Mouse (Mus musculus) forelimb bud, embryonic 11.5 days (tissue): ENCODE data around the gene Slc35a2.

Source experiments
- DNase-seq: peaks from one replicate; pipeline ENCODE4 v3.0.0-alpha.2; 2012; ENCODE audit warnings: low read depth, low spot score

Gene Slc35a2

GRCm38 (mm10) chrX:7883841-7884567 is at the start of gene Slc35a2:
Slc35a2 (plus strand) TSS chrX:7884028.
- peak; percentile 77 for DNase-seq

- DNase-seq = no peak
Observed at GRCm38 (mm10) chrX:7837146-7837545, 46.7 kb upstream of the Slc35a2 start.

GRCm38 (mm10) chrX:7840842-7841162 is 43.0 kb upstream of the Slc35a2 start:
- DNase-seq = no peak

- DNase-seq = peak; percentile 93
Observed at GRCm38 (mm10) chrX:7841163-7842162, 42.4 kb upstream of the Slc35a2 start, which contains the start of gene Otud5. Otud5 (plus strand) TSS chrX:7841364.

DNA sequence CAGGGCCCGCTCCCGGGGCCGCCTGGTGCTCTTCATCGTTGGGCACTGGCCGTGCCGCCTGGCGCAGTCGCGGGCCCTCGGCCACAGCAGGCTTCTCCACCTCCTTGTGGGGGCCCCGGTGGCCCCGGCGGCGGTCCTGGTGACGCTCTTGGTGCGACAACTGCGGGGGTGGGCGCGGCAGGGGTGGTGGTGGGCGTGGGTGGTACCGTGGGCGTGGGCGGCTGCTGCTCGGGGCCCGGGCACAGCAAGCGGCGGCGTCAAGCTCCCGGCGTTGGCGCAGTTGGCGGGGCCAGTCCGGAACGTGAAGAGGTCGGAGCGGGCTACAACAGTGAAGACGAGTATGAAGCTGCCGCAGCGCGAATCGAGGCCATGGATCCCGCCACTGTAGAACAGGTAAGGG is 41.5 kb upstream of the Slc35a2 start:
- DNase-seq = no peak

- DNase-seq = no peak
Observed at GRCm38 (mm10) chrX:7847845-7848244, 36.0 kb upstream of the Slc35a2 start.

DNA sequence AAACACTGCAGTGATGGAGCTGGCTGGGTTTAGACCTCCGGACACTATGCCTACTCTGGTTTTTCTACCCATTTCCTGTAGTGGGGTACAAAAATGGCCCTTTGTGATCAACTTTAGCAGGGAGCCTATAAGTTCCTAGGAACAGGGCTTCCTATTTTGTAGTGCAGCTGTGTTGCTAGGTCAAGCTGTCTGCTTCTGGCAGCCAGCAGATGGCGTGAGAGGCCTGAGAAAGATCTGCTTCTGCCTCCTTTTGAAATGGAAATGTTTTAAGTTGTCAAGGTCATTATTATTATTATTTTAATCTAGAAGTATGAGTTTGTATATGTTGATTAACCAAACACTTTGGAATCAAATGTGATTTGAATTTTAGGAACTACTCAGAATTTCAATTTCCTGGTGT is 29.2 kb upstream of the Slc35a2 start:
- no peak for DNase-seq

DNA sequence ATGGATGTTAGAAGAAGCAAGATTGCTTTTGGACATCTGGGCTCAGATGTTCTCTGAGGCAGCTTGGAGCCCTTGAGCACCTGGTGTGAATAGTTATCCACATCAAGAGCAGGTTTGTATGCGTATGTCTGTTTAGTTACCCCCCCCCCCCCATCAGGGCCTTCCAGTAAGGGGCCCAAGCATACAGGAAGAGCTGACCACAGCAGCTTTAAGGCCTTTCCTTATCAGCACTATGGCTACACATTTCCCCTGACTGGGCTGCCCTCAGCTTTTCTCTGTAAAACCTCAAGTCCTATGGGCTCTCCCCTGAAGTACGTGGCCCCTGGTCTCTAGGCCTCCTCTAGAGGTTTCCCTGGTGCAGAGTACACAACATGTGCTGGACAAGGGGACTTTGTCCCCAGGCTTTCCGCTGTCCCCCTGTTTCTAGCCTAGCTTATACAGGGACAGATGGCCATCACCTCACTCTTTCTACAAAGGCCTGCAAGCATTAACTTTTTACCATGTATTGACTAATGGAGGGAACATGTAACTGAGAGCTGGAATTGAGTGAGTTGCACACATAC is 24.6 kb upstream of the Slc35a2 start:
- DNase-seq = no peak

DNA sequence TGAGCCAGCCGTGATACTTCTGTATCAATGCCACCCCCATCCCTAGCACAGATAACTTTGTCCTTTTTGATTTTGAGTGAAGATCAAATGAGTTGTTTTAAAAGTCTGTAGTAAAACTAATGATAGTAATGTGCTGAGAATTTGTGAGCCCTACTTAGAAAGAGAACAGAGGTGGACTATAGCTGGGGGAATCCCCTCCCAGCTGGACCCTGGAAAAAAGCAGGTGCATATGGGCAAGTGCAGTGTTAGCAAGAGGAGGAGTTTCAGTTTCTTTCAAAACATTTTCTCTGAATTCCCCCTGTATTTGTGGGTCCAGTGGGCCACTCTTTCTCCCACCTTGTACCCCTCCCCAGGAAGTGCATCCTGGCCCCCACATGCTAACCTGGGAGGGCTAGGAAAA is 20.6 kb upstream of the Slc35a2 start:
- no peak for DNase-seq

GRCm38 (mm10) chrX:7864551-7864950 is 19.3 kb upstream of the Slc35a2 start:
- DNase-seq = no peak

DNA sequence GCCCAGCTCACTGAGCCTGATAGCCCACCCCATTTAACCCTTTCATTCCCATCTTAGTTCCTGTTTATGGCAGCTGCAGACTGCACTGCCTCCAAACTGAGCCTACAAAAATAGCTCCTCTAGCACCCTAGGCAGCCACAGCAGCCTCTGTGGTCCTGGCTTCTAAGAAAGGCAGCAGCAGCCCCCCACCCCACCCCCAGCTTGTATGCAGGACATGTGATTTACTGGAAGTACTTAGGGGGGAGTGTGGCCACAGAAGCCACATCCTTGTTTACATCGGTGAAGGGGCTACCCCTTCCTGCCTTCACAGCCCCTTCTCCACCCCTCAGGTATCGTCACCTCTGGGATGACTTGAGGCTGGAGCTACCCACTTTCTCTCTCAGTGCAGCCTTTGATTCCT is 18.5 kb upstream of the Slc35a2 start:
- no peak for DNase-seq

DNA sequence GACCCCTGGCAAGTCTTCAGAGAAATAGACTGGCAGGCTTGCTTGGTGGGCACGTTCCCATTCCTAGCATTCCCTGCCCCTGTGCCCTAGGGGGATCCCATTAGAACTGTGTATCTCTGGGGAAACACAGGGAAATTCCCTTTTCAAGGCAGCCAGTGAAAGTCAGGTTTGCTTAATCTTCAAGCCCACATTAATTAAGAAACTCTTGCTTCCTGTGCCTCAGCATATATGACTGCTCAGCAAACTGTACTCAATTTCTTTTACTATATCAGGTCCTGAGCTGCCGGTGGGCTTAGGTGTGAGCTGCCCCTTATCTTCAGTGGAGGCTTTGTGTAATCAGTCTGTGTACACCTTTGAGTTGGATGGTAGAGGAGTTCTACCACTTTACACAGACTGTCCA is 18.0 kb upstream of the Slc35a2 start:
- no peak for DNase-seq

DNA sequence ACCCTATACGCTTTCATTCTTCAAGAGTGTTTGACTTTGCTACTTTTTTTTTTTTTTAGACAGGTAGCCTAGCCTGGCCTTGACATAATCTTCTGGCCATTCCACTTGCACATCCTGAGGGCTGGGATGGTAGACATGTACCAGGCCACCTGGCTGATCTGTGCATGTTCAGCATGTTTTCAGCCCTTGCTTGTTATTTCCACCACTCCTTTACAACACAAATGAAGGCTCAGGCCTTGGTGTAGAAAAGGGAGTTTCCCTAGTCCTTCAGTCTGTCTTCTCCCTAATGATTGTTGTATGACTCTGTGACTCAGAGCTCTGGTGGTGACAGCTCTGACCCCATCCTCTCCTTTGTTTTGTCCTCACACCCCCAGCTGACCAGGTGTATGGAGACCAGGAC is 16.7 kb upstream of the Slc35a2 start:
- DNase-seq = no peak

DNA sequence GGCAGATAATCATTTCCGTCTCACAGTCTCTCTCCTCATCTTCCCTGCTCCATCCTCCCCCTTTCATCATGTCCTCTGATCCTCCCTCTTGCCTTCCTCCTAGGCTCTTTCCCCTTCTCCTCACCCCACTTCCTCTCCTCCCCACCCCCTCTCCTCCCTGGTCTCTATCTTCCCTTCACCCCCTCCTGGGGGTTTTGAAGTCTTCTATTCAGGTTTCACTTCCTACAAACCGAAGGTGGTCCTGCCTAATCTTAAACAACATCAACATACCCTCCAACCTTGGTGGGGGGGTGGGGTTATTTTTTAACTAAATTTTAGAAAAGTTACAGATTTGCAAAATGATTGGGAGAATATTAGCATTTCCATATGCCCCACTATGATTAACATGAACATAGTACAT is 15.3 kb upstream of the Slc35a2 start:
- no peak for DNase-seq

- no peak for DNase-seq
Observed at GRCm38 (mm10) chrX:7869826-7870225, 14.0 kb upstream of the Slc35a2 start.

DNA sequence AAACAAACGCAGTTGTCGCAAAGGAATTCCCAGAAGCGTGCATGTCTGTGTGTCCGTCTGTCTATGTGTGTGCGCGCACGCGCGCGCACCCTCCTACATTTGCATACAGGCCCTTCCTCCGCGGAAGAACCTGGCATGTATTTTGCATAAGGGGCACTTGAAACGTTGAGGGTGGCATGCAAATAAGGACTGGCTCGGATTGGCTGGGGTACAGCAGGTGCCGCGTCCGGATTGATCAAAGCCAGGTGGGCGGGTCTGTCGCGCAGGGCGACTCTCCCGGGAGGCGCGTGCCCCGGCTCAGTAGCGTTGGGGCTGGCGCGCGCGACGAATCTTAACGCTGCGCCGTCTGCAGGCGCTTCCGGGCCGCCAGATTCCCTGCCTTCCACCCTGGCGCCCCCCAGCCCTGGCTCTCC is 5.8 kb upstream of the Slc35a2 start, which contains the start of gene Pim2:
TSS of gene Pim2 (plus strand) at position 256 of the 413 bp plus-strand sequence.
- peak; percentile 77 for DNase-seq

DNA sequence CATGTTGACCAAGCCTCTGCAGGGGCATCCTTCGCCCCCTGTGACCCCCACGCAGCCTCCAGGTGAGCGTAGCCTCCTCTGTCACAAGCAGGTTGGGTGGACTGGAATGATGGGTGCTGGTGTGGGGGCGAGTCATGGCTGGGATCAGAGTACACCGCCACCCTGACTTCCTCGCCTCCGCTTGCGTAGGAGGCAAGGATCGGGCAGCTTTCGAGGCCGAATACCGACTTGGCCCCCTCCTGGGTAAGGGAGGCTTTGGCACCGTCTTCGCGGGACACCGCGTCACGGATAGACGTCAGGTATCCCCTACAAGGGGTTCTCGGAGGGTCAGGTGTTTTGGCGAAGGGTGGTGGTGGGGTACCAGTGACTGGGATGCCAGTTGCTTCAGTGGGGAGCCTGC is 5.3 kb upstream of the Slc35a2 start:
- DNase-seq = no peak

GRCm38 (mm10) chrX:7879819-7880218 is 4.0 kb upstream of the Slc35a2 start:
- DNase-seq = peak; percentile 73

GRCm38 (mm10) chrX:7898211-7898610 is 14.4 kb downstream of the Slc35a2 start:
- DNase-seq = no peak

DNA sequence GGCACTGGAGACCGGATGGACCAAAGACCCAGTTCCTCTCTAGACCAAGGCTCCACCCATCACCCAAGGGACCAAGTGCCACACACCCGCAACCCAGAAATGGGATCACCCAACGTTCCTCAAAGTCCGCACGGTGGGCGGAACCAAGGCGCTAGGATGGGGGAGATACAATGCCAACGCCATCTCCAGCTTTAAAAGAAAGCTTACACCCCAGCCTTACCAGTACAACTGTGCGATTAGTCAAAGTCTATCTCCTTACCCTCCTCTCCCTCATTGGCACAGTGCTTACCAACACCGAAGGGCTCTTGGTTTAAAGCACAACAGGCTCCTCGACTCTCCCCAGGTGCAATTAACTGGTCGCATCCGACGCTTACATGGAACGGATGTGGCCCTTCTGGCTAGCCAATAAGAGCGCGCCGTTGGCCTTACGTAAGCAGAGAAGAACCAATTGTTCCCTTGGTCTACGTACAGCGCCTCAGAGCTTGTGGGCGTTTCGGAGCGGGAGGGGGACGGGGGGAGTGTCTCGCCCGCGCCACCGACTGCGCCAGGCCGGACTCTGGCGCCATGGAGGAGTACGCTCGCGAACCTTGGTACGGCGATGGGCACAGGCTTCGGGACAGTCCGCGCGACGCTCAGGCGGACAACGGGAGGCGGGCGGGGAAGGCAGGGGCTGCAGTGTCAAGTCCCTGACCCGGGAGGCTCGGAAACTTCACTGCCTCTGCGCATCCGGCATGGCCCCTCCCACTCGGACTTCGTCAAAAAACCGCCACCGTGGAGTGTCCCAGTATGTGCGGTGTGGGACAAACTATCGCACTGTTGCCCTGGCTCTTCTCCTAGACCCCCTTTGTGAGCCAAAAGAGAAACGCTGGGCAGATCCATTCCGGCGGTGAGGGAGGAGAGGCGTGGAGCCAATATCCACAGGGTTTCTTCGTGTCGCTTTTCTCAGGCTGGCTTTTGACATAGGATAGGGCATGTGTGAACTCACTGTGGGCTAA is 15.3 kb downstream of the Slc35a2 start, which contains the start of the genes Pqbp1 and Timm17b:
TSS of gene Pqbp1 (minus strand) at position 390 of the 995 bp plus-strand sequence.
TSS of gene Timm17b (plus strand) at position 478 of the 995 bp plus-strand sequence.
- DNase-seq = peak; percentile 89

- DNase-seq = no peak
Observed at GRCm38 (mm10) chrX:7904441-7904840, 20.6 kb downstream of the Slc35a2 start.
